Mouse (Mus musculus): ENCODE data around the gene Impg2. TPM values are rescaled to one million over a fixed set of nuclear protein-coding genes. Genes with fewer than 3 reads are reported as not detected.

The Impg2 gene
- polyA plus RNA-seq, 3 experiments from 2014 or later: 0.28 to 0.52 TPM; not detected in 1

- no peak for ATAC-seq
Measured at GRCm38 (mm10) chr16:56302996-56303395, 98.9 kb downstream of the Impg2 start.

GRCm38 (mm10) chr16:56304167-56304566, 100.1 kb downstream of the Impg2 start:
- ATAC-seq: no peak

GRCm38 (mm10) chr16:56307575-56307974, 103.5 kb downstream of the Impg2 start:
- ATAC-seq: no peak

GRCm38 (mm10) chr16:56311291-56311690, 107.2 kb downstream of the Impg2 start:
- no peak for ATAC-seq

Other genes with a start within 250 kb of the Impg2 start
- gene Rpl24, start 238.0 kb upstream of the Impg2 start, polyA plus RNA-seq (2017; shearing (Covaris generic)): 1,000 to 10,000 TPM; 1,415 to 2,046 (median 1,545) TPM
- gene Zbtb11, start 230.4 kb upstream of the Impg2 start, polyA plus RNA-seq (2017; shearing (Covaris generic)): 10 to 100 TPM; 26.6 to 34.4 (median 26.8) TPM
- 100 to 1,000 TPM; 229 to 302 (median 268) TPM for gene Pcnp, start 174.6 kb upstream of the Impg2 start, polyA plus RNA-seq (2017; shearing (Covaris generic))
- gene Trmt10c, start 166.5 kb upstream of the Impg2 start, polyA plus RNA-seq (2017; shearing (Covaris generic)): 10 to 100 TPM; 24.6 to 33.4 (median 32.3) TPM
- 10 to 100 TPM; 47.4 to 75.2 (median 62.0) TPM for gene Senp7, start 156.0 kb upstream of the Impg2 start, polyA plus RNA-seq (2017; shearing (Covaris generic))

Data from inflammation-experienced regulatory T-cells, adult 6 months (primary cell).